Mouse (Mus musculus) layer of hippocampus, postnatal 36 days (tissue): Measurements from ENCODE around the gene Pa2g4. TPM values are rescaled to one million over a fixed set of nuclear protein-coding genes. Genes with fewer than 3 reads are reported as not detected.
A peak's percentile ranks its signal among the peaks of the same experiment; 100 is the strongest.
"Not testable (repeated sequence)": the region's sequence is repeated elsewhere in the genome, so short reads cannot be mapped to it uniquely, and the experiment has no call there.

Source experiments
- DNase-seq, 2 experiments: peaks; one replicate each; pipeline ENCODE4 v3.0.0; 2022
- total RNA-seq, 2 experiments: library from RNA; stranded (reverse); gene quantifications; 2 replicates each; pipeline ENCODE4 v1.2.3; 2021

Pa2g4 gene
- total RNA-seq, 2 experiments from 2014 or later: 61.9 to 66.9 TPM

DNA sequence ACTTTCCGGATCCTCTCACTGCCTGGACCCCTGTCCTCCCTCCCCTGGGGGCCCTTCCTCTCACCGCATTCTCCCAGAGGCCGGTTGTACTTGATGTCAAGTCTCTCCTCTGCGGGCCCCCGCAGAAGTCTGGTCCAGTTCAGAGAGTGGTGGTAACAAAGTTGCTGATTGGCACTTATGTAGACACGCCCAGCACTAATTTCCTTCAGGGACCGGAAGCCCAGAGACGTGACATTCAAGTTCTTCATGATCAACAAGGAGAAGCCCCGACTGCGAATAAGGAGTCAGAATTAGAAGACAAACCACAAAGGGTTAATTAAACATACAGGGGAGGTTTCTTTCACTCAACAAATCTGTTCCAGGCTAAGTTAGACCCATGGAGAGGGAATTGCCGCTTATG lies 12.5 kb upstream of the Pa2g4 start:
- DNase-seq: no peak

DNA sequence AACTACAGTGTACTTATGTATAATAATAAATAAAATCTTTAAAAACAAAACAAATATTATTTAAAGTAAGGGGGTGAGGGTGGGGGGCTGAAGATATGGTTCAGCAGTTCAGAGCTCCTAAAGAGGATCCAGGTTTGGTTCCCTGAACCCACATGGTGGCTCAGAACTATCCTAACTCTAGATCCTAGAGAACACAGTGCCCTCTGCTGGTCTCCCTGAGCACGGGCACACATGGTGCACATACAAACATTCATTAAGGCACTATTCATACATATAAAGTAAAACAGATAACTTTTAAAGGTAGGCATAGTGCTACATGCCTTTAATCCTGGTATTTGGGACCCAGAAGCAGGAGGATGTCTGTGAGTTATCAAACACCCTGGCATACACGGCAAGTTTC lies 9.3 kb upstream of the Pa2g4 start:
- DNase-seq: no peak

DNA sequence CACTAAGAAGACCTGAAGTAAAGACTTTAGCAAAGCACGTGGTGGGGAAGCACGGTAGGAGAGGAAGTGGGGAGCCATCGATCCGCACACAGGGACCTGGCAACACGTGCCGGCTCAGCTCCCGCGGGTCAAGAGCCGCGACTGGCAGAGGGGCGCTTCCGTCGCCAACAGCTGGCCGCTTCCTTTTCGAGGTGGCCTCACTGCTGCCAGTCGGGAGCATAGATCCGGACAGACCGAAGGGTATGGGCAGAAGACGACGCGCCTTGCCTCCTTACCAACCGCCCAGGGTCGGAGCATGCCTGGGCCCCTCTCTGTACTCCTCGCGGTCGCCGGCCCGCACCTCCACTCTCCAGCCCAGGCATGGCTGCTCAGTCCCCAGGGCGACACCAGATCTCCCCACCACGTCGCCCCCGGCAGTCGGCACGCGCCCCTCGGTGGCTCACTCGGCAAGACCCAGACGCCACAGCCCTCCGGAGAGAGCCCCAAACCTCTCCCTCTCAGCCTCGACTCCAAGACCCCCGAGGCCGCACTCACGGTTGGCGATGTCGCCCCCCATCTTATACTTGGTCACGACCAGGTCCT lies 490 bp downstream of the Pa2g4 start:
- DNase-seq: no peak

GRCm38 (mm10) chr10:128563544-128563943 lies 2.2 kb downstream of the Pa2g4 start:
- DNase-seq: no peak

- no peak for DNase-seq
Measured at GRCm38 (mm10) chr10:128556963-128557362, 8.8 kb downstream of the Pa2g4 start.

DNA sequence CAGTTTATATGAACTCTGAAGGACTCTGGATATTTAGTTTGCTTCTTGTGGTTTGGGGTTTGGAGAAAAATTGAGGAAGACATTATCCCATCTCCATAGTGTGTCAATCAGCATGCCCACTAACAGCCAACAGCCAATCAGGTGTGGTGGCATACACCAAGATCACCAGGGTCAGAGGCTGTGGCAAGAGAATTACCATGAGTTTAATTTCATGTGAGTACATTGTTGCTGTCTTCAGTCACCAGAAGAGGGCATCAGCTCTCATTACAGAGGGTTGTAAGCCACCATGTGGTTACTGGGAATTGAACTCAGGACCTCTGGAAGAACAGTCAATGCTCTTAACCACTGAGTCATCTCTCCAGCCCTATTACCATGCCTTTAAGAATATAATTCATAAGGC lies 9.5 kb downstream of the Pa2g4 start:
- no peak for DNase-seq

GRCm38 (mm10) chr10:128555567-128555966 lies 10.2 kb downstream of the Pa2g4 start:
- not testable (repeated sequence) for DNase-seq

DNA sequence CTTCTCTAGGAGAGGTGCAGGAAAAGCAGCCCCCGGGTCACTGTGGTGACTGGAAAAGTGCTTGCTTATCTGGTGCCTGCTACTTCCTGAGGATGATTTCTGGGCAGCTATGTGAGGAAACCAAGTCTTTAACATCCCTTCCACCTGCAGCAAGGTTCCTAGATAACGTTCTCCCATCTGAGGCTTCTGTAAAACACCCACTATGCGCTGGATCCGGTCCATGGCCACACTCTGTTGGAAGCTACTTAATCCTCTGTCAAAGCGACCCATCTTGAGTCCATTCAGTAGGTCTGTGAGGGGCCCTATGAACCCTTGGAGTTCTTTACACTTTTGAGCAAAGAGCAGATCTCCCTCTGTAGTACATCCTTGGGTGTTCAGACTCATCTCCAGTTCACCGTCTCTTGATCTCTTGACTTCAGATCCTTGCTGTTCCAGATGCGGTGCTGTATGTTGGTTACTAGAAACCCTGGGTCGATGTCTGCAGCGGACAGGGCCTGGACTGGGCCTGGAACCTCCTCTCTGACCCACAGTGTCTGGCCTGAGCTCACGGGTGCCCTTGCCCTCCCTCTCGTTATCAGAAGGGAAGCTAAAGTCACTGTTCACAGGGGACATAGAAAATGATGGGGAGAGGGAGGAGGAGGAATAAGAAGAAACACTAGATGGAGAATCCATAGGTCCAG lies 15.5 kb downstream of the Pa2g4 start:
- DNase-seq: not testable (repeated sequence)

DNA sequence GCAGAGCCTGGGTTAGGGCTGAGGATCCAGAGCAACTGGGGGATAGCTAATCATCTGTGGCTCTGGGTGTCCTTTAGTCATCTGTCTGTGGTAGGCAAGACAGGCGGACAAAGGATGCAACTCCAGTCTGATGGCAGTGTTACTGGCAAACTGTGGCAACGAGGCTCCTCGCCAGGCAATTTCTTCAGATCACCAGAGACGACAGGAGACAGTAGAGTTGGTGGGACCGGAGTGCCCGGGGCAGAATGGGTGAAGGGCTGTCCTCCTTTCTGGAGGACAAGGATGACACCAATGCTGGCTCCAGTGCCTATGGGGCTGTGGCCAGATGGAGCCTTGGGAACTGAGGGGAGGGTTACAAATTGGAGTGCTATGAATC lies 16.1 kb downstream of the Pa2g4 start:
- peak in 1 of 2 experiments; percentile 17 for DNase-seq

- peak; percentile 89 to 91 for DNase-seq
Measured at GRCm38 (mm10) chr10:128548947-128549681, 16.7 kb downstream of the Pa2g4 start, which contains the start of gene Rpl41. Gene Rpl41, minus strand, starts transcription at chr10:128549305.

- not testable (repeated sequence) for DNase-seq
Measured at GRCm38 (mm10) chr10:128548051-128548791, 17.6 kb downstream of the Pa2g4 start.

DNA sequence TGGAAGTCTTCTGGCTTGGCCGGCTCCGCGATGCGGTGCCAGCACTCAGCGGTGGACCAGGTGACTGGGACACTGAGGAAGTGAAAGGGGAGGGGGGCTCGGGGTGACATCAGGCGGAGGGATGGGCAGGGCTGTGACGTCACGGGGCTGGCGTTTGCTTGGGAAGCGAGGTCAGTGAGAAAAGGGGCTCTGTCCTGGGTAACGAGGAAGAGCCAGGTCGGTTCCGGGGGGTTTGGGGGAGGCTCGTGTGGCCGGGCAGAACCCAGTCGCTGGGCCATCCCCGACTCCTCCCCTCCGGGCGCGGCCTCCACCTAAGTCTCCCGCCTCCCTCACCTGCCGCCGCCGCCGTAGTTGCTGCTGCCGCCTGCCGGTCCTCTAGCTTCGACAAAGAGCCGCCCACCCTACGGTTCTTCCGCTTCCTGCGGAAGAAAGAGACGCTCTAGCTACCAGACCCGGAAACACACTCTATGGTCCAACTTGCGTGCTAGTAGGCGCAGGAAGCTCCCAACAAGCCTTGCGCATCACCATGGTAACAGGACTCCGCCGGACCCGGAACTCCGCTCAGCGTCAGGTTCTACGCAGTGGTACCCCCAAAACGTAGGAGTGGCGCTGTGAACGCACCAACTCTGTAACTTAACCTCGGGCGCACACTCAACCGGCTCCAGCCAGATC lies 18.3 kb downstream of the Pa2g4 start, which contains the start of gene Zc3h10:
Gene Zc3h10 (minus strand): TSS at position 414 of the 672 bp plus-strand sequence.
- peak; percentile 95 for DNase-seq

- no peak for DNase-seq
Measured at GRCm38 (mm10) chr10:128546787-128547186, 19.0 kb downstream of the Pa2g4 start.

GRCm38 (mm10) chr10:128546361-128546760 lies 19.4 kb downstream of the Pa2g4 start:
- DNase-seq: no peak

GRCm38 (mm10) chr10:128545570-128545898 lies 20.3 kb downstream of the Pa2g4 start:
- no peak for DNase-seq

DNA sequence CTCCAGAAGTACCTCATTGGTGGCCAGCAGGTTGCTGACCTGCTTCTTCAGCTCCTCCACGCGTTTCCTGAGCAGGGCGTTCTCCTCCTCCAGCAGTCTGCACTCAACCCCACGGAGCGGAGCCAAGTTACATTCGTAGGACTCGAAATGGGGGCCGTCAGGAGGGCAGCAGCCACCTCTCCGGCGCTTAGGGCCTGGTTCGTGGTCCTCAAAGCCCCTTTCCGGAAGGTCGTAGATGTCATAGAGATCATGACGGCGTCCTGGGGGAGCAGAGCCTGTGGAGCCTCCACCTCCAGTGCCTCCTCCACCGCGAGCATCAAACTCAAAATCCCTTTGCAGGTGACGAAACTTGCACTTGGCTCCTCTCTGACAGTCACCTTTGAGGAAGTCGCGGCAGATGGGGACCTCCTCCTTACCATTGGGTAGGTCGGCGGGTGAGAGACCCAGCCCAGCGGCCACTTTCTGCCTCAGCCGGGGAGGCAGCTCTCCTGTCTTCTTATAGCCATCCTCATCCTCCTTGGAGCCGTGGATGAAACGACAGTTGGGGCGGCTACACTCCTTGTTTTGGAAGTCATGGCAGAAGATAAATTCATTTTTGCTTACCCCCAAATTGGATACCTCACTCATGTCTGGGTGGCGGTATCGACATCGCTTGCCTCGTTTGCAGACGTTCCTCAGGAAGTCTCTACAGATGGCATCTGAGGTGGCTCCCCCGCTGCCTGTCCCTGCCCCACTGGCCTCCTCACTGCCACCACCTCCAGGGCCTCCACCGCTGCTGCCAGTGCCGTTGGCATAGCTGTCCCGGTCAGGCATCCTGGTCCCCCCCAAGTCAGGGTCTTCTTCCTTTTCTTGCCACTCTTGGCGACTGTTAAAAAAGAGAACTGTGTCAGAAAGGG lies 20.9 kb downstream of the Pa2g4 start:
- DNase-seq: no peak

- no peak for DNase-seq
Measured at GRCm38 (mm10) chr10:128544151-128544657, 21.6 kb downstream of the Pa2g4 start.

GRCm38 (mm10) chr10:128543100-128543499 lies 22.7 kb downstream of the Pa2g4 start:
- no peak for DNase-seq

- no peak for DNase-seq
Measured at GRCm38 (mm10) chr10:128538340-128538870, 27.4 kb downstream of the Pa2g4 start.

- peak; percentile 84 for DNase-seq
Measured at GRCm38 (mm10) chr10:128536266-128536940, 29.4 kb downstream of the Pa2g4 start.
